Mouse (Mus musculus) CH12.LX (cell line): ENCODE measurements at regions not wholly inside any gene's neighbourhood (a gene's known extent, or its start where the extent isn't known, plus 50 kb on each side); places are given as distances from the start of the nearest gene placed in this dataset.

Source experiments
- CHD2 ChIP-seq: IDR thresholded peaks from 2 replicates; pipeline ENCODE4 v1.6.1; 2011; ENCODE audit warnings: low read length, improper control_type of control experiment
- CTCF ChIP-seq, 2 experiments: IDR thresholded peaks in 1 of 2; conservative IDR thresholded peaks in 1 of 2; 2 replicates each; pipeline ENCODE4 v1.5.1; 2011 to 2012; ENCODE audit warnings: low read depth in 2 of 2, low read length in 2 of 2, improper control_type of control experiment in 1 of 2, inconsistent platforms in 1 of 2, mild to moderate bottlenecking in 1 of 2, moderate library complexity in 1 of 2
- EP300 ChIP-seq: IDR thresholded peaks from 2 replicates; pipeline ENCODE4 v1.6.1; 2011; ENCODE audit warnings: low read length, improper control_type of control experiment
- HCFC1 ChIP-seq: IDR thresholded peaks from 2 replicates; pipeline ENCODE4 v1.6.1; 2012; ENCODE audit warnings: low read depth, mild to moderate bottlenecking, inconsistent platforms, low read length, improper control_type of control experiment
- JUND ChIP-seq: conservative IDR thresholded peaks from 2 replicates; pipeline ENCODE4 v1.6.1; 2011; ENCODE audit warnings: low read depth, low read length, improper control_type of control experiment
- KAT2A ChIP-seq: IDR thresholded peaks from 2 replicates; pipeline ENCODE4 v1.6.1; 2012; ENCODE audit warnings: low read length, improper control_type of control experiment, inconsistent platforms; ENCODE audit not compliant: insufficient replicate concordance
- MAFK ChIP-seq: IDR thresholded peaks from 2 replicates; pipeline ENCODE4 v1.6.1; 2011; ENCODE audit warnings: low read length, improper control_type of control experiment; ENCODE audit not compliant: insufficient replicate concordance
- MXI1 ChIP-seq: IDR thresholded peaks from 2 replicates; pipeline ENCODE4 v1.6.1; 2011; ENCODE audit warnings: mild to moderate bottlenecking, low read depth, low read length, improper control_type of control experiment
- POLR2A ChIP-seq: IDR thresholded peaks from 2 replicates; pipeline ENCODE4 v1.6.1; 2011; ENCODE audit warnings: low read depth, mild to moderate bottlenecking, improper control_type of control experiment, low read length
- RAD21 ChIP-seq: IDR thresholded peaks from 2 replicates; pipeline ENCODE4 v1.6.1; 2011; ENCODE audit warnings: low read depth, mild to moderate bottlenecking, low read length, improper control_type of control experiment, moderate library complexity
- RCOR1 ChIP-seq: conservative IDR thresholded peaks from 2 replicates; pipeline ENCODE4 v1.6.1; 2012; ENCODE audit warnings: low read depth, mild to moderate bottlenecking, inconsistent platforms, low read length, improper control_type of control experiment
- TCF12 ChIP-seq: IDR thresholded peaks from 2 replicates; pipeline ENCODE4 v1.6.1; 2014; ENCODE audit warnings: low read depth, mild to moderate bottlenecking, inconsistent platforms, low read length, improper control_type of control experiment
- USF1 ChIP-seq: IDR thresholded peaks from 2 replicates; pipeline ENCODE4 v1.6.1; 2014; ENCODE audit warnings: low read depth, mild to moderate bottlenecking, inconsistent platforms, low read length, improper control_type of control experiment
- USF2 ChIP-seq: conservative IDR thresholded peaks from 2 replicates; pipeline ENCODE4 v1.6.1; 2011; ENCODE audit warnings: low read depth, low read length, improper control_type of control experiment

DNA sequence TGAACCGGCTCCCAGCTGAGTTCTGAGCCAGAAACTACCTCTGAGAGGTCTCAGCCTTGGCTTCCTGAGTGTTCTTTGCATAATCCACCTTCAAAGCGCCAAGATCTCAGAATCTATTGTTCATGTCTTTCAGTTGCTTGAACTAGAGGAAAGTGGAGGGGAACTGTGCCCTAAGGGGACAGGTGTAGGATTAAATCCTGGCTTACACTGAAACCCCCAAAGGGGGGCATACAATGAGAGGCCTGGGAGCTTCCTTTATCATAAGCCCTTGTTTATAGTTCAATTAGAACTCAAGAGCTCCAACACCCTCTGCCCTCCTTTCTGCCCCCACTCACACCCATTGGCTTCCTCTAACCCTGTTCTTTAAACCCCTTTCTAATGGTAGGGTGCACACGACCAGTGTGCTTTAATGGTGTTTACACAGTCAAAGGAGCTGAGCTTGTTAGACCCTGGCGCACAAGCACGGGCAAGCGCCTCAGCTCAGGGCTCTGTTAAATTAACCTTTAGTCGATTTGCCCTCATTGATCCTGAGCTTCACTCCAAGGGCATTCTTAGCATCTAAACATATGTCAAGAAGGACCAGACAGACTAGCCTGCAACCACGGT, 81.2 kb upstream of the Zfp644 start:
- TF ChIP-seq HCFC1 = no peak
- no peak for TF ChIP-seq CTCF (conservative IDR thresholded peaks at IDR 0.05 in 1 of 2, IDR thresholded peaks at IDR 0.05 in 1 of 2; ENCODE audit: low read depth in 2 of 2, low read length in 2 of 2)
- no peak for TF ChIP-seq KAT2A
- no peak for TF ChIP-seq RCOR1
- TF ChIP-seq EP300 = no peak
- TF ChIP-seq USF1 = no peak
- TF ChIP-seq JUND = no peak
- no peak for TF ChIP-seq CHD2
- TF ChIP-seq MXI1 = no peak
- TF ChIP-seq POLR2A = no peak
- TF ChIP-seq USF2 = no peak
- TF ChIP-seq MAFK = no peak
- TF ChIP-seq TCF12 = no peak
- no peak for TF ChIP-seq RAD21
